ENCODE assay signal across 8 mouse cellular contexts in the genomic region with DNA sequence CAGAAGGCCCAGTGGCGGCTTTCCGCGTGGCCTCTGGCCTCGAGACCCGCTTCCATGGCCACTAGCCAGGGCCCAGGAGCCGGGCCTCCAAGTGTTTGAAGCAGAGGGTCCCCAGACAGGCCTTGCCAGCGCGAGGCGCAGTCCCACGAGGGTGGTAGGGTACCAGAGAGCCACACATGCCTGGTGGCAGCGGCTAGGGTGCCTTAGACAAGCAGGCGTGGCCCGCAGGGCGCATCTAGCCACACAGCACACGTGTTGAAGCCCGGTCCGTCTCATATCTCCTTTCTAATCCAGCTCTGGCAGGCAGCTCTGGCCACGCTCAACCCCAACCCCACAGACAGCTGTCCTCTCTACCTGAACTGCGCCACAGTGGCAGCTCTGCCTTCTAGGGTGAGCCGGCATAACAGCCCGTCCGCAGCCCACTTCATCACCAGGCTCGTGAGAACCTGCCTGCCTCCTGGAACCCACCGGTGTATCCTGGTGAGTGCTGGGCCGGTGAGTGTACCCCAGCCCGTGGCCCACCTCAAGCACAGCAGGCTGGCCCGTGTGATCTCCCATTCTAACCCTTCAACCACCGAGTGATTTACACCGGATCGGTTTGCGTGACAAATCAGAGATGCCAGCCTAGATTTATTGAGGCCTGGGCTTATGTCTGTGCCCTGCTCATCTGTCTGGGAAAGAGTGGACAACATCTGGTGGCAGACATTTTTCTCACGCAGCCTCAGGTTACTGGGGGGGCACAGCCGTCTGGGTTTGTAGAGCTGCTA. TPM values are rescaled to one million over a fixed set of nuclear protein-coding genes. Genes with fewer than 3 reads are reported as not detected.
A peak's percentile ranks its signal among the peaks of the same experiment; 100 is the strongest.
DNase-seq lines count a peak whose midpoint lies in the region; ATAC-seq and TF ChIP-seq lines count a peak whose summit lies in the region.

No protein-coding gene starts in this region.

- in situ Hi-C loops in ES-E14 (cut with MboI; ENCODE audit: low sequenced_read_pairs in 2 of 2, unreplicated experiment in 2 of 2), result no loop called here

- H3K36me3 ChIP-seq in ES-E14 (ENCODE audit: control insufficient read depth, insufficient read depth, low read length, poor library complexity, severe bottlenecking), result peaks cover 3% of the 10 kb centered on the region; the same call in 1 of the 2 replicates
- H3K36me3 ChIP-seq in hindbrain, embryonic 13.5 days, result 0 out of 2 replicates have a peak, but pooled peaks cover 2% of the 10 kb centered on the region
- no peaks in the 10 kb centered on the region for H3K36me3 ChIP-seq in liver, embryonic 16.5 days (ENCODE audit: control insufficient read depth, insufficient read depth)
- no peaks in the 10 kb centered on the region for H3K36me3 ChIP-seq in neural tube, embryonic 12.5 days

- H3K4me3 ChIP-seq in ES-E14 (ENCODE audit: insufficient read depth in 1 of 2, low read depth in 1 of 2, low read length in 2 of 2, poor library complexity in 1 of 2, severe bottlenecking in 1 of 2), result peak overlapping the region; percentile 62 to 69
- peak overlapping the region; percentile 45 for H3K4me3 ChIP-seq in hindbrain, embryonic 13.5 days
- peak overlapping the region; percentile 68 for H3K4me3 ChIP-seq in liver, embryonic 16.5 days (ENCODE audit: low read depth, low read length)
- peak overlapping the region; percentile 43 for H3K4me3 ChIP-seq in neural tube, embryonic 12.5 days

- H3K4me1 ChIP-seq in ES-E14 (ENCODE audit: control insufficient read depth in 2 of 2, insufficient read depth in 2 of 2, low read length in 2 of 2, poor library complexity in 1 of 2), result peaks cover 0 to 2% of the 10 kb centered on the region in 2 experiments; a peak in 1 of 4 replicates
- peaks cover 23% of the 10 kb centered on the region for H3K4me1 ChIP-seq in hindbrain, embryonic 13.5 days (replicated peaks)
- H3K4me1 ChIP-seq in liver, embryonic 16.5 days (ENCODE audit: control insufficient read depth, low read depth, low read length), result peaks cover 17% of the 10 kb centered on the region
- peaks cover 24% of the 10 kb centered on the region for H3K4me1 ChIP-seq in neural tube, embryonic 12.5 days

- H3K9me3 ChIP-seq in ES-E14 (ENCODE audit: control insufficient read depth, insufficient read depth, low read depth, low read length), result no peaks in the 10 kb centered on the region
- H3K9me3 ChIP-seq in hindbrain, embryonic 13.5 days, result no peaks in the 10 kb centered on the region
- no peaks in the 10 kb centered on the region for H3K9me3 ChIP-seq in liver, embryonic 16.5 days (replicated peaks; ENCODE audit: control insufficient read depth, low read length)
- H3K9me3 ChIP-seq in neural tube, embryonic 12.5 days, result no peaks in the 10 kb centered on the region

- peak; percentile 44 for ATAC-seq in erythroid progenitor cell, adult 5-6 weeks (replicated peaks; ENCODE audit: low FRiP score, poor library complexity, severe bottlenecking)
- ATAC-seq in hindbrain, embryonic 13.5 days (ENCODE audit: low FRiP score), result peak; percentile 43
- peak; percentile 38 for ATAC-seq in liver, embryonic 16.5 days (ENCODE audit: low read depth)
- peak; percentile 71 for ATAC-seq in neural tube, embryonic 12.5 days (ENCODE audit: low FRiP score, low read depth)

- peak overlapping the region; percentile 66 for H3K9ac ChIP-seq in ES-E14 (ENCODE audit: insufficient read depth, low read depth, low read length, poor library complexity, severe bottlenecking)
- peak overlapping the region; percentile 76 for H3K9ac ChIP-seq in hindbrain, embryonic 13.5 days
- peak overlapping the region; percentile 71 for H3K9ac ChIP-seq in liver, embryonic 16.5 days (ENCODE audit: low read depth, low read length)
- peak overlapping the region; percentile 79 for H3K9ac ChIP-seq in neural tube, embryonic 12.5 days

- no peak overlapping the region for H3K27ac ChIP-seq in ES-E14 (ENCODE audit: insufficient read depth, low read depth, low read length, poor library complexity, severe bottlenecking)
- peak overlapping the region; percentile 31 for H3K27ac ChIP-seq in hindbrain, embryonic 13.5 days
- H3K27ac ChIP-seq in liver, embryonic 16.5 days (ENCODE audit: low read length), result peak overlapping the region; percentile 28
- H3K27ac ChIP-seq in neural tube, embryonic 12.5 days, result peak overlapping the region; percentile 57

- 42% methylated on average over 33 of the region's 33 CpGs for WGBS in hindbrain, embryonic 13.5 days
- WGBS in liver, embryonic 16.5 days (ENCODE audit: insufficient replicate concordance), result 25% methylated on average over 33 of the region's 33 CpGs
- 31% methylated on average over 33 of the region's 33 CpGs for WGBS in neural tube, embryonic 12.5 days

- H3K27me3 ChIP-seq in hindbrain, embryonic 13.5 days, result no peaks in the 10 kb centered on the region
- no peaks in the 10 kb centered on the region for H3K27me3 ChIP-seq in liver, embryonic 16.5 days (ENCODE audit: control insufficient read depth, insufficient read depth, low read depth, low read length)
- no peaks in the 10 kb centered on the region for H3K27me3 ChIP-seq in neural tube, embryonic 12.5 days (replicated peaks)

- DNase-seq in adrenal gland, adult (ENCODE audit: inconsistent age in 2 of 2, low spot score in 1 of 2), result peak; percentile 62 to 87
- no peak for DNase-seq in adrenal gland, postnatal 25 days
- no peak for DNase-seq in ES-E14 (ENCODE audit: low read depth, low spot score)
- peak; percentile 52 for DNase-seq in yolk sac, embryonic 10.5 days (ENCODE audit: low spot score)

- H3K4me2 ChIP-seq in hindbrain, embryonic 13.5 days, result peak overlapping the region; percentile 68
- H3K4me2 ChIP-seq in liver, embryonic 16.5 days (ENCODE audit: low read depth, low read length), result peak overlapping the region; percentile 93
- H3K4me2 ChIP-seq in neural tube, embryonic 12.5 days (replicated peaks), result peak overlapping the region; percentile 80

TF ChIP-seq in ES-E14, 5 proteins besides CTCF, POLR2A, EP300 and RAD21:
- no peak for TF ChIP-seq CHD2 (IDR thresholded peaks at IDR 0.05; ENCODE audit: low read depth, low read length)
- no peak for TF ChIP-seq MAFK (IDR thresholded peaks at IDR 0.05; ENCODE audit: insufficient read depth, low read depth, low read length)
- no peak for TF ChIP-seq HCFC1 (IDR thresholded peaks at IDR 0.05; ENCODE audit: borderline replicate concordance, insufficient read depth, low read length)
- no peak for TF ChIP-seq ZNF384 (IDR thresholded peaks at IDR 0.05; ENCODE audit: low read depth, low read length)
- TF ChIP-seq ZC3H11A (IDR thresholded peaks at IDR 0.05; ENCODE audit: borderline replicate concordance, low read depth, low read length), result no peak

RNA-seq across cellular contexts. Expression of a gene that starts 0.8 kb away (rescaled TPM):
- total RNA-seq in adrenal gland, postnatal 25 days (2021), result 65.3 and 71.0 TPM in 2 replicates
- total RNA-seq in ES-E14 (2012; rRNA removed), result 12.9 and 18.0 TPM in 2 replicates
- 5.4 and 12.2 TPM in 2 replicates for total RNA-seq in erythroid progenitor cell, adult 5-6 weeks (2015; ENCODE audit: low replicate concordance)
- 0.76 and 3.5 TPM in 2 replicates for total RNA-seq in erythroid progenitor cell, adult 5-6 weeks (2017; ENCODE audit: low replicate concordance)
- 15.0 and 15.5 TPM in 2 replicates for polyA plus RNA-seq in hindbrain, embryonic 13.5 days (2015; fragmentation: Nextera tagmentation; extraction: Ambion mirVana)
- 25.9 and 28.0 TPM in 2 replicates for polyA plus RNA-seq in liver, embryonic 16.5 days (2015; fragmentation: Nextera tagmentation; extraction: Ambion mirVana)
- 29.1 and 30.1 TPM in 2 replicates for polyA plus RNA-seq in neural tube, embryonic 12.5 days (2016; fragmentation: Nextera tagmentation; extraction: Ambion mirVana)

RNA-seq across cellular contexts. Expression of a gene that starts 34.9 kb away (rescaled TPM):
- total RNA-seq in adrenal gland, postnatal 25 days (2021), result 41.6 and 63.8 TPM in 2 replicates
- total RNA-seq in ES-E14 (2012; rRNA removed), result 31.4 and 31.6 TPM in 2 replicates
- 9.4 and 26.8 TPM in 2 replicates for total RNA-seq in erythroid progenitor cell, adult 5-6 weeks (2015; ENCODE audit: low replicate concordance)
- total RNA-seq in erythroid progenitor cell, adult 5-6 weeks (2017; ENCODE audit: low replicate concordance), result 7.8 and 13.2 TPM in 2 replicates
- 9.6 and 11.9 TPM in 2 replicates for polyA plus RNA-seq in hindbrain, embryonic 13.5 days (2015; fragmentation: Nextera tagmentation; extraction: Ambion mirVana)
- polyA plus RNA-seq in liver, embryonic 16.5 days (2015; fragmentation: Nextera tagmentation; extraction: Ambion mirVana), result 2.6 and 3.6 TPM in 2 replicates
- polyA plus RNA-seq in neural tube, embryonic 12.5 days (2016; fragmentation: Nextera tagmentation; extraction: Ambion mirVana), result 11.8 and 13.7 TPM in 2 replicates

Comparison
In these comparisons a context has a peak if more than half of its experiments do, and no peak if none do; other contexts are left out.
1. DNase-seq: peak in adrenal gland, adult (2 of 2) and yolk sac, embryonic 10.5 days (single experiment); none in adrenal gland, postnatal 25 days (single experiment) and ES-E14 (single experiment).
2. Peak in every context shown above with its lines, with median percentiles within 50 percentile points of each other: H3K4me3 ChIP-seq, H3K9ac ChIP-seq, ATAC-seq and H3K4me2 ChIP-seq.